Mouse (Mus musculus) bone marrow, adult 2 months (tissue): ENCODE results near the gene Rasal1.

ENCODE experiments used
- CTCF ChIP-seq: fragments of 200-500 bp; IDR thresholded peaks from 2 replicates; pipeline ENCODE4 v1.5.1; 2011; ENCODE audit warnings: low read length, control low read depth; ENCODE audit not compliant: control insufficient read depth, insufficient read depth
- POLR2A ChIP-seq: fragments of 200-500 bp; IDR thresholded peaks from 2 replicates; pipeline ENCODE4 v1.6.1; 2011; ENCODE audit warnings: low read depth, mild to moderate bottlenecking, control low read depth, low read length, borderline replicate concordance; ENCODE audit not compliant: control insufficient read depth

DNA sequence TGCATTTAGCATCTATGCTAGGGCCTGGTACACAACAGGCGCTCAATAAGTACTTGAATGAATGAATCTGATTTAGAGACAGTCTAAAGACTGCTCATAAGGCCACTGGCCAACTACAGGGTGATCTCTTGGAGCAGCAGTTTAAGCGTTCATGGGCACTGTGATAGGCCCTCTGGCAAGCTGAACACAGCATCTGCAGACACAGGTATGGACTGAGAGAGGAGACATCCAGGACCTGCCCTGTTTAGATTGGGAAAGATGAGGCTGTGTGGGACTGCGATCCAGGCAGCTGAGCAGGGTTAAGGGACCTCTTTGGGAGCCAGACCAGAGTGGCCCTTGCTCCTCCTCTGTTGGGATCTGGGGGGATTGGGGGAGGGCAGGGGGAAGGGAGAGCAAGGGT, 63.2 kb downstream of the Rasal1 start, which contains the start of gene Dtx1:
- TF ChIP-seq CTCF = no peak
- TF ChIP-seq POLR2A = no peak
